Mouse (Mus musculus) frontal cortex, postnatal 14 days (tissue): Measurements from ENCODE around the gene Ift88.

Experiments used
- DNase-seq, 2 experiments: peaks; one replicate each; pipeline ENCODE4 v3.0.0; 2022; ENCODE audit warnings: low spot score in 2 of 2

Ift88 gene

DNA sequence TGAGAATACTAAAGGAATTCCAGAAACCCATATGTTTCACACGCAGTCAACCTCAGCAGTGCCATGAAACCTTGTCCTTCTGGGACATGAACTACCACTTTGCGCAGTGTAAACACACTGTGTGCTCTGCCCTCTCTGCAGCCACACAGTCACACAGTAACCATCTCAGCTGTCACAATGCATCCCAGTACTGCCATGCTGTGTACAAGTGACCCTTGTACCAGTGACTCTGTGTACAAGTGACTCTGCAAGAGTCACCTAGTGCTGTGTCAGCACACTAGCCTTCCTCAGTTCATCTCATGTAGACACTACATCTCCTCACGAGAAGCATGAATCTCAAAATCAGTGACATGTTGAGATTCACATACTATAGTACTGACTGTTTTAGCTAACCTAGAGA is 108.7 kb downstream of the Ift88 start:
- DNase-seq, result no peak

DNA sequence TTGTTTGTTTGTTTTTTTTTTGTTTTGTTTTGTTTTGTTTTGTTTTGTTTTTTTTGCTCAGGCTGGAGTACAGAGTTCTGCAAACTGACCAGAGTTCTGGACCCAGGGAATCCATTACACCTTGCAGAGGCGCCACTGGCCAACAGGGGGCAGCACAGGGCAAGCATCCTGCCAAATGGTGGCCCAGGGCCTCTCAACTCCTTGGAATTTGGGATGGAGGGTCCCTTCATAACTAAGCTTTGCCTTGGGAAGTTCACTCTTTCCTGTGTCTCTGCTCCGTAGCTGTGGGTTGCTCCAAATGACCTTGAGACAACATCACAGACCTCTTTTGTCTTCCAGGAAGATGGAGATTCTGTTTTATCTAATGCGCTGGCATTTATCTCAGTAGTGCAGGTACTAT is 109.4 kb downstream of the Ift88 start:
- DNase-seq, result no peak

GRCm38 (mm10) chr14:57533841-57534240 is 110.0 kb downstream of the Ift88 start:
- DNase-seq, result no peak

- DNase-seq, result no peak
These were observed 110.5 kb downstream of the Ift88 start for GRCm38 (mm10) chr14:57534346-57534745.

- no peak for DNase-seq
These were observed 111.1 kb downstream of the Ift88 start for GRCm38 (mm10) chr14:57534961-57535360.

- no peak for DNase-seq
These were observed 111.8 kb downstream of the Ift88 start for GRCm38 (mm10) chr14:57535646-57536045.

DNA sequence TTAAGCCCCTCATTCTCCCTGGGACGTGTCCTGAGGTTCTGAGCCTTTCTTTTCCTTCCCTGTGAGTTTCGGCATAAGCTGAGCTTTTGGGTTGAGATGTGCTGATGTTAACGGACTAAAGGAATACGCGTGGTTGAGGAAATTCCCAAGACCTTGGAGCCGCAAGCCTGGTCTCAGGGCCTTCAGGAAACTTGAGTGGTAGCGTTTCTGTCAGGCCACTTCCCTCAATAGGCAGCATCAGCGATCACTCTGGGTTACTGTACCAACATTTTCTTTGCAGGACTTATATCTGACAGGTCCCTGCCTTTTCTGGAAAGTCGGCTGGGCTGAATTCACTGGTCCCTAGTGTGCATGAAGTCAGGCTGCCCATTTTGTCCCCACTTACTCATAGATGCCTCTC is 113.0 kb downstream of the Ift88 start:
- no peak for DNase-seq

GRCm38 (mm10) chr14:57537261-57538015 is 113.6 kb downstream of the Ift88 start:
- no peak for DNase-seq

- no peak for DNase-seq
These were observed 116.8 kb downstream of the Ift88 start for GRCm38 (mm10) chr14:57540683-57541082.

- DNase-seq, result no peak
These were observed 118.4 kb downstream of the Ift88 start for GRCm38 (mm10) chr14:57542231-57542630.

- DNase-seq, result no peak
These were observed 119.7 kb downstream of the Ift88 start for GRCm38 (mm10) chr14:57543420-57544039.

- no peak for DNase-seq
These were observed 121.7 kb downstream of the Ift88 start for GRCm38 (mm10) chr14:57545526-57545925.

GRCm38 (mm10) chr14:57546131-57546530 is 122.3 kb downstream of the Ift88 start:
- no peak for DNase-seq

GRCm38 (mm10) chr14:57546557-57547021 is 122.7 kb downstream of the Ift88 start:
- no peak for DNase-seq

DNA sequence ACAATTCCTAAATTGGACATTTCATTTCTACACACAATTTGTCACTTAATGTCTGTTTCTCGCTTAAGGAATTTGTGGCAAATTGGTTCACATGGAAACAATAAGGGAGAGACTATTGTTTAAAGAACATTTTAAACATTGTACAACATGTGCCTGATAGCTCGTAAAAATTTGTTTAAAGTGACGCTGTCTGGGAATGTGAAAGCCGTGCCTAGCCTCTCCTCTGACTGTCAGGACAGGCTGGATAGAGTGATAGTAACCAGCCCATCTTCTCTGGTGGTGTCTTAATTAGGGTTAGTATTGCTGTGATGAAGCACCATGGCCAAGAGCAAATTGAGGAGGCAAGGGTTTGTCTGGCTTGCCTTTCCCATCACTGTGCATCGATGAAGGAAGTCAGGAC is 123.2 kb downstream of the Ift88 start:
- DNase-seq, result no peak

- DNase-seq, result no peak
These were observed 129.1 kb downstream of the Ift88 start for GRCm38 (mm10) chr14:57552945-57553344.

DNA sequence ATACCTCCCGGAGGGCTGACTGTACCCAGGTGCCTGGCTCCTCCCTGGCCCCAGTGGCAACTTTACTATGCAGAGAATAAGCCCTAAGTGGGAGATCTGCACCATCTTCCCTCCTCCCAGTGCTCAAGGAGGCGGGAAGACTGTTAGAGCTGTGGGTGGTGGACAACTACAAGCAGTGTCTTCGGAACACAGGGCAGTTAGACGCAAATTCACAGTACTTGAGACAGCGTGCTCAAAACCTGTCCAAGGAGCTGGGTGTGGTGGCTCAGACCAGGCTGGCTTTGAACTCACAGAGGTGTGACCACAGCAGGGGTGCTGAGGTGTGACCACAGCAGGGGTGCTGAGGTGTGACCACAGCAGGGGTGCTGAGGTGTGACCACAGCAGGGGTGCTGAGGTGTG is 130.6 kb downstream of the Ift88 start:
- no peak for DNase-seq

DNA sequence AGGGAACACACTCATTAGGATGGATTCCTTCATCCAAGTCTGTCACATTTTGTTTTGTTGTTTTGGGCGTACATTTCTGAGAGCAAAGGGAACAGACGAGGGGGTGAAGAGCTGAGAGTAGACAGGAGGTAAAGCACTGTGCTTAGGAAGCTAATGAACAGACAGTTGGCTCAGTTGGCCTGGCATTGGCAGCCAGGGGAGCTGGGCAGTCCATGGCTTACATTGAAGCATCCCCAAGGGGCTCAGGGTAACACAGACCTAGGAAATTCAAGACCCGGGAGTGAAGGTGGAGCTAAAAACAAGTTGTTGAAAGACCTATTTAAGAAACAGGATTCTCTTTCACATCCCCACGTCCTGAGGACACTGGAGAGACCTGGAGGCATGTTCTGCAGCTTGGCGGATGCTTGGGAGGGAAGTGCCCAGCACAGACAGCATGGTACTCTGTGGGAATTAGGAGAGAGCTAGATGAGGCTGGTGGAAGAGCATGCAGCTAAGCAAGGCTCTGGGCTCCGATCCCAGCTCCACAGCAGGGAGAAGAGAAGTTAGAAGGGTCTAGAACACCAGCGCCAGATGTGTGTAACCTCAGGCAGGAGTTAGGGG is 131.7 kb downstream of the Ift88 start:
- no peak for DNase-seq

DNA sequence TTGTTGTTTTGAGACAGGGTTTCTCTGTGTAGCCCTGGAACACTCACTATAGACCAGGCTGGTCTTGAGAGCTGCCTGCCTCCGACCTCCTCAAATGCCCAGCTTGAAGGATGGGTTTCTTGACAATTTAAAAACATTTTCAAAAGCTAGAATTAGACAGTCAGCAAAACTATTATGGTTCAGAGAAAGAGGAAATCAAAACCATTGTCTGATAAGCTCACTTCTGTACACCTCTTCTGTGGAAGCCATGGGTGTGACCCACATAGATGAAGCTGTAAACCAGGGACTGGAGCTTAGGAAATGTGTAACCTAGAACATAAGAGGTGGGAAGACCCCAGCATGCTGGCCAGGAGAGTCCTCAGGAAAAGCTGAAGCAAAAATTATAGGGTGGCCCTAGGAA is 133.1 kb downstream of the Ift88 start:
- no peak for DNase-seq

- no peak for DNase-seq
These were observed 141.8 kb downstream of the Ift88 start for GRCm38 (mm10) chr14:57565626-57566025.
